Mouse (Mus musculus) bone marrow, adult 2 months (tissue): Measurements from ENCODE around the gene Utp20.

Experiments used
- CTCF ChIP-seq: fragments of 200-500 bp; IDR thresholded peaks from 2 replicates; pipeline ENCODE4 v1.5.1; 2011; ENCODE audit warnings: low read length, control low read depth; ENCODE audit not compliant: control insufficient read depth, insufficient read depth
- POLR2A ChIP-seq: fragments of 200-500 bp; IDR thresholded peaks from 2 replicates; pipeline ENCODE4 v1.6.1; 2011; ENCODE audit warnings: low read depth, mild to moderate bottlenecking, control low read depth, low read length, borderline replicate concordance; ENCODE audit not compliant: control insufficient read depth

- TF ChIP-seq POLR2A = no peak
- TF ChIP-seq CTCF = no peak
Measured at GRCm38 (mm10) chr10:88717756-88718025, 108.9 kb downstream of the Utp20 start.
